Mouse (Mus musculus) spleen, adult 2 months (tissue): ENCODE data around the gene Sinhcaf. TPM values are rescaled to one million over a fixed set of nuclear protein-coding genes. Genes with fewer than 3 reads are reported as not detected.
A peak's percentile ranks its signal among the peaks of the same experiment; 100 is the strongest.

ENCODE experiments used
- DNase-seq, 2 experiments: peaks; one replicate each; pipeline versions ENCODE4 v3.0.0 to v3.0.0-alpha.2; 2012 to 2021; ENCODE audit warnings: low spot score in 2 of 2, low read depth in 1 of 2
- H3K27ac ChIP-seq: fragments of 200-500 bp; 2 replicates; pipeline ENCODE4 v1.5.1; 2012; ENCODE audit warnings: low read length, inconsistent platforms; ENCODE audit not compliant: insufficient read depth
- H3K27me3 ChIP-seq: fragments of 200-500 bp; 2 replicates; pipeline ENCODE4 v1.6.1; 2012; ENCODE audit warnings: mild to moderate bottlenecking, moderate library complexity, low read length, inconsistent platforms; ENCODE audit not compliant: control insufficient read depth, insufficient read depth
- H3K36me3 ChIP-seq: fragments of 200-500 bp; 2 replicates; pipeline ENCODE4 v1.6.1; 2012; ENCODE audit warnings: mild to moderate bottlenecking, low read length, inconsistent platforms; ENCODE audit not compliant: control insufficient read depth, insufficient read depth
- H3K4me1 ChIP-seq: fragments of 200-500 bp; 2 replicates; pipeline ENCODE4 v1.6.1; 2011; ENCODE audit warnings: inconsistent platforms; ENCODE audit not compliant: control insufficient read depth, insufficient read depth, insufficient read length
- H3K4me3 ChIP-seq: fragments of 200-500 bp; 2 replicates; pipeline ENCODE4 v1.5.1; 2011; ENCODE audit warnings: mild to moderate bottlenecking, inconsistent platforms; ENCODE audit not compliant: insufficient read depth, insufficient read length; ENCODE audit errors: extremely low read depth
- CTCF ChIP-seq: fragments of 200-500 bp; IDR thresholded peaks from 2 replicates; pipeline ENCODE4 v1.5.1; 2011; ENCODE audit warnings: mild to moderate bottlenecking, inconsistent platforms; ENCODE audit not compliant: insufficient read depth, insufficient read length, insufficient replicate concordance; ENCODE audit errors: extremely low read depth
- POLR2A ChIP-seq: fragments of 200-500 bp; IDR thresholded peaks from 2 replicates; pipeline ENCODE4 v1.6.1; 2011; ENCODE audit warnings: low read depth, low read length, inconsistent platforms
- WGBS: fragments of 180-500 bp; shearing (Covaris S2); methylation state at CpG from one replicate; pipeline ENCODE4 v1.1.7; 2018; 5-methylcytosine and 5-hydroxymethylcytosine counted together
- polyA plus RNA-seq: library from polyadenylated mRNA; depleted of rRNA; stranded (reverse); fragments of >200 nt; gene quantifications from 2 replicates; pipeline ENCODE4 v1.2.3, GENCODE M21; 2012; rRNA removed

Gene Sinhcaf
- polyA plus RNA-seq, 1 experiment: 2.7 TPM

GRCm38 (mm10) chr6:148906958-148907357 is 39.3 kb downstream of the Sinhcaf start:
- H3K27ac ChIP-seq: no peak overlapping the region
- DNase-seq: no peak
- H3K4me3 ChIP-seq: no peak overlapping the region
- H3K27me3 ChIP-seq: no peaks in the 10 kb centered on the region
- 89% methylated on average over 9 of the region's 9 CpGs for WGBS
- H3K4me1 ChIP-seq: no peaks in the 10 kb centered on the region
- H3K36me3 ChIP-seq: no peaks in the 10 kb centered on the region
- no peak for TF ChIP-seq POLR2A
- no peak for TF ChIP-seq CTCF

GRCm38 (mm10) chr6:148902728-148903127 is 43.5 kb downstream of the Sinhcaf start:
- Histone ChIP-seq H3K4me3 (no peak overlapping the region), H3K4me1 (no peaks in the 10 kb centered on the region), H3K36me3 (no peaks in the 10 kb centered on the region), H3K27ac (no peak overlapping the region), H3K27me3 (no peaks in the 10 kb centered on the region)
- no peak for DNase-seq
- WGBS: 77% methylated on average over 3 of the region's 3 CpGs
- no peak for TF ChIP-seq POLR2A
- TF ChIP-seq CTCF: no peak

- WGBS: 59% methylated on average over 6 of the region's 6 CpGs
- TF ChIP-seq POLR2A: no peak
- no peak for TF ChIP-seq CTCF
- peak overlapping the region; percentile 65 for H3K27ac ChIP-seq
These were observed 49.8 kb downstream of the Sinhcaf start for GRCm38 (mm10) chr6:148896507-148896851.

GRCm38 (mm10) chr6:148895773-148896506 is 50.3 kb downstream of the Sinhcaf start, which contains the start of gene Caprin2:
Gene Caprin2, minus strand, starts transcription at chr6:148896237.
- peak; percentile 75 to 90 for DNase-seq

More at GRCm38 (mm10) chr6:148896507-148896851, 49.8 kb downstream of the Sinhcaf start:
- peak overlapping the region; percentile 89; the same call in 1 of the 2 replicates for H3K4me3 ChIP-seq
- no peak for DNase-seq
- no peaks in the 10 kb centered on the region for H3K36me3 ChIP-seq
- H3K4me1 ChIP-seq: 0 out of 2 replicates have a peak, but pooled peaks cover 3% of the 10 kb centered on the region
- H3K27me3 ChIP-seq: no peaks in the 10 kb centered on the region

GRCm38 (mm10) chr6:148894888-148895772 is 51.1 kb downstream of the Sinhcaf start:
- TF ChIP-seq CTCF (no peak), POLR2A (no peak)
- Histone ChIP-seq H3K27ac (peak overlapping the region; percentile 60; the same call in 1 of the 2 replicates), H3K4me1 (0 out of 2 replicates have a peak, but pooled peaks cover 3% of the 10 kb centered on the region), H3K36me3 (no peaks in the 10 kb centered on the region), H3K27me3 (no peaks in the 10 kb centered on the region), H3K4me3 (peak overlapping the region; percentile 89)
- DNase-seq: no peak
- WGBS: 4% methylated on average over 18 of the region's 18 CpGs

More at GRCm38 (mm10) chr6:148895773-148896506, 50.3 kb downstream of the Sinhcaf start, which contains the start of gene Caprin2:
- no peaks in the 10 kb centered on the region for H3K27me3 ChIP-seq
- WGBS: 1% methylated on average over 63 of the region's 65 CpGs
- H3K36me3 ChIP-seq: no peaks in the 10 kb centered on the region
- H3K4me1 ChIP-seq: 0 out of 2 replicates have a peak, but pooled peaks cover 3% of the 10 kb centered on the region
- TF ChIP-seq CTCF (no peak; the same call in 1 of the 2 replicates), POLR2A (peak; percentile 92)
- H3K27ac ChIP-seq: peak within 1 kb of the TSS; percentile 65
- H3K4me3 ChIP-seq: peak within 1 kb of the TSS; percentile 89

- Histone ChIP-seq H3K27ac (no peak overlapping the region), H3K4me1 (no peaks in the 10 kb centered on the region), H3K27me3 (no peaks in the 10 kb centered on the region), H3K4me3 (no peak overlapping the region), H3K36me3 (peaks cover 1% of the 10 kb centered on the region; the same call in 1 of the 2 replicates)
- no peak for DNase-seq
- TF ChIP-seq POLR2A (no peak), CTCF (no peak)
- 95% methylated on average over 1 of the region's 1 CpGs for WGBS
These were observed 72.4 kb downstream of the Sinhcaf start for GRCm38 (mm10) chr6:148873911-148874310.

Other genes with a start within 250 kb of the Sinhcaf start
- gene Ipo8, start 115.0 kb downstream of the Sinhcaf start, polyA plus RNA-seq: 7.1 and 7.2 TPM in 2 replicates
- gene Caprin2, start 50.2 kb downstream of the Sinhcaf start, polyA plus RNA-seq: 2.1 and 2.9 TPM in 2 replicates
- 5.1 and 11.8 TPM in 2 replicates for gene Dennd5b, start 155.2 kb upstream of the Sinhcaf start, polyA plus RNA-seq
- not detected in 2 replicates for gene Gm10203, start 183.7 kb upstream of the Sinhcaf start, polyA plus RNA-seq
- 3.0 and 4.5 TPM in 2 replicates for gene Etfbkmt, start 193.4 kb upstream of the Sinhcaf start, polyA plus RNA-seq
- 4.7 and 5.3 TPM in 2 replicates for gene Amn1, start 242.2 kb upstream of the Sinhcaf start, polyA plus RNA-seq